ENCODE assay signal across 11 mouse cellular contexts in genomic region chr12:69451110-69451509, GRCm38 (mm10).
A peak's percentile ranks its signal among the peaks of the same experiment; 100 is the strongest.
DNase-seq lines count a peak whose midpoint lies in the region; ATAC-seq and TF ChIP-seq lines count a peak whose summit lies in the region.
"Had no signal": no experiment of that assay in that cellular context is flagged by ENCODE, and none has a peak within 500 bp of the region (broad histone marks: within the 10 kb centered on the region; RNA-seq: fewer than 3 reads in every experiment).

No protein-coding gene starts in this region.

- ATAC-seq in liver, postnatal 0 days = peak; percentile 21; the same call in 1 of the 2 replicates
- no peak for ATAC-seq in liver, embryonic 12.5 days
- ATAC-seq in heart, embryonic 13.5 days (ENCODE audit: extremely low read depth, insufficient number of reproducible peaks, low FRiP score, low TSS enrichment) = no peak
- ATAC-seq in stomach, embryonic 16.5 days (ENCODE audit: insufficient read depth, low FRiP score) = peak; percentile 38
- ATAC-seq in midbrain, embryonic 11.5 days (ENCODE audit: low FRiP score) = no peak
- ATAC-seq: forebrain, postnatal 0 days had no signal

- no peak for DNase-seq in liver, postnatal 0 days
- peak; percentile 75 for DNase-seq in kidney, postnatal 14 days
- DNase-seq in thymus, postnatal 25 days = no peak
- no peak for DNase-seq in neural tube, embryonic 10.5 days (ENCODE audit: extremely low spot score, low spot score)
- DNase-seq in midbrain, embryonic 11.5 days (ENCODE audit: low spot score, missing footprints) = no peak
- DNase-seq: cerebellum, adult 8-10 months; forebrain, postnatal 0 days; spleen, adult 18-20 months had no signal

- H3K4me1 ChIP-seq in liver, postnatal 0 days (ENCODE audit: insufficient read depth) = peaks cover 23% of the 10 kb centered on the region
- H3K4me1 ChIP-seq in liver, embryonic 12.5 days = peaks cover 16% of the 10 kb centered on the region
- H3K4me1 ChIP-seq in heart, embryonic 13.5 days = peaks cover 35% of the 10 kb centered on the region
- H3K4me1 ChIP-seq in stomach, embryonic 16.5 days (ENCODE audit: control insufficient read depth, insufficient read depth, low read length) = peaks cover 29% of the 10 kb centered on the region
- H3K4me1 ChIP-seq in midbrain, embryonic 11.5 days (ENCODE audit: control insufficient read depth, insufficient read depth, low read length) = peaks cover 11% of the 10 kb centered on the region

- H3K4me3 ChIP-seq in liver, postnatal 0 days (ENCODE audit: low read depth, low read length) = no peak overlapping the region
- H3K4me3 ChIP-seq in liver, embryonic 12.5 days = no peak overlapping the region
- H3K4me3 ChIP-seq in heart, embryonic 13.5 days = no peak overlapping the region
- no peak overlapping the region for H3K4me3 ChIP-seq in stomach, embryonic 16.5 days (replicated peaks; ENCODE audit: low read length)
- no peak overlapping the region for H3K4me3 ChIP-seq in midbrain, embryonic 11.5 days (ENCODE audit: low read depth, low read length)

- no peaks in the 10 kb centered on the region for H3K27me3 ChIP-seq in liver, postnatal 0 days (ENCODE audit: insufficient read depth, low read length)
- peaks cover 22% of the 10 kb centered on the region; the same call in 1 of the 2 replicates for H3K27me3 ChIP-seq in liver, embryonic 12.5 days (replicated peaks)
- H3K27me3 ChIP-seq in heart, embryonic 13.5 days (replicated peaks) = no peaks in the 10 kb centered on the region; the same call in 1 of the 2 replicates
- H3K27me3 ChIP-seq in stomach, embryonic 16.5 days (ENCODE audit: control insufficient read depth, insufficient read depth, low read length) = no peaks in the 10 kb centered on the region
- H3K27me3 ChIP-seq in midbrain, embryonic 11.5 days (ENCODE audit: control insufficient read depth, insufficient read depth, low read length) = no peaks in the 10 kb centered on the region

- no peak overlapping the region for H3K27ac ChIP-seq in liver, postnatal 0 days (ENCODE audit: low read depth)
- H3K27ac ChIP-seq in liver, embryonic 12.5 days = no peak overlapping the region
- H3K27ac ChIP-seq in heart, embryonic 13.5 days (replicated peaks) = peak overlapping the region; percentile 30; the same call in 1 of the 2 replicates
- peak overlapping the region; percentile 68 for H3K27ac ChIP-seq in stomach, embryonic 16.5 days (ENCODE audit: low read length)
- H3K27ac ChIP-seq in midbrain, embryonic 11.5 days (ENCODE audit: low read depth, low read length) = no peak overlapping the region

- no peak for TF ChIP-seq CTCF in liver, postnatal 0 days (IDR thresholded peaks at IDR 0.05; ENCODE audit: low read depth)

- H3K9me3 ChIP-seq in liver, postnatal 0 days (ENCODE audit: low read length) = no peaks in the 10 kb centered on the region
- H3K9me3 ChIP-seq in liver, embryonic 12.5 days (replicated peaks) = no peaks in the 10 kb centered on the region
- H3K9me3 ChIP-seq in heart, embryonic 13.5 days = no peaks in the 10 kb centered on the region
- H3K9me3 ChIP-seq in stomach, embryonic 16.5 days (replicated peaks; ENCODE audit: control insufficient read depth, low read length) = no peaks in the 10 kb centered on the region
- H3K9me3 ChIP-seq in midbrain, embryonic 11.5 days (ENCODE audit: control insufficient read depth, low read length) = no peaks in the 10 kb centered on the region

- H3K4me2 ChIP-seq in liver, postnatal 0 days (ENCODE audit: low read depth, low read length) = no peak overlapping the region
- H3K4me2 ChIP-seq in liver, embryonic 12.5 days = no peak overlapping the region
- no peak overlapping the region for H3K4me2 ChIP-seq in heart, embryonic 13.5 days
- H3K4me2 ChIP-seq in stomach, embryonic 16.5 days (ENCODE audit: low read depth, low read length) = 0 out of 2 replicates have a peak overlapping the region, but pooled peaks have one; percentile 10
- no peak overlapping the region for H3K4me2 ChIP-seq in midbrain, embryonic 11.5 days

- TF ChIP-seq EP300 in liver, postnatal 0 days (IDR thresholded peaks at IDR 0.05; ENCODE audit: low read depth) = peak; percentile 40; the same call in 1 of the 2 replicates

- H3K9ac ChIP-seq in liver, postnatal 0 days (replicated peaks) = no peak overlapping the region
- H3K9ac ChIP-seq in liver, embryonic 12.5 days = no peak overlapping the region
- no peak overlapping the region for H3K9ac ChIP-seq in heart, embryonic 13.5 days
- H3K9ac ChIP-seq in stomach, embryonic 16.5 days (ENCODE audit: low read length) = peak overlapping the region; percentile 33; the same call in 1 of the 2 replicates
- H3K9ac ChIP-seq in midbrain, embryonic 11.5 days (ENCODE audit: low read length) = no peak overlapping the region
- H3K9ac ChIP-seq: forebrain, postnatal 0 days had no signal

- H3K36me3 ChIP-seq in liver, postnatal 0 days (replicated peaks; ENCODE audit: insufficient read depth, low read length) = no peaks in the 10 kb centered on the region
- H3K36me3 ChIP-seq in liver, embryonic 12.5 days = no peaks in the 10 kb centered on the region
- no peaks in the 10 kb centered on the region for H3K36me3 ChIP-seq in heart, embryonic 13.5 days
- no peaks in the 10 kb centered on the region for H3K36me3 ChIP-seq in stomach, embryonic 16.5 days (ENCODE audit: control insufficient read depth, insufficient read depth, low read length)
- no peaks in the 10 kb centered on the region for H3K36me3 ChIP-seq in midbrain, embryonic 11.5 days (ENCODE audit: control insufficient read depth, insufficient read depth, low read length)

- 47% methylated on average over 6 of the region's 6 CpGs for WGBS in liver, postnatal 0 days (ENCODE audit: insufficient replicate concordance)
- 50% methylated on average over 6 of the region's 6 CpGs for WGBS in liver, embryonic 12.5 days (ENCODE audit: insufficient replicate concordance)
- 40% methylated on average over 6 of the region's 6 CpGs for WGBS in heart, embryonic 13.5 days
- 24% methylated on average over 6 of the region's 6 CpGs for WGBS in stomach, embryonic 16.5 days
- 75% methylated on average over 6 of the region's 6 CpGs for WGBS in midbrain, embryonic 11.5 days

Comparison
In these comparisons a context has a peak if more than half of its experiments do, and no peak if none do; other contexts are left out.
1. ATAC-seq: peak in liver, postnatal 0 days (single experiment) and stomach, embryonic 16.5 days (single experiment); none in liver, embryonic 12.5 days (single experiment), heart, embryonic 13.5 days (single experiment) and midbrain, embryonic 11.5 days (single experiment).
2. H3K27ac ChIP-seq: peak in heart, embryonic 13.5 days (single experiment) and stomach, embryonic 16.5 days (single experiment); none in liver, postnatal 0 days (single experiment), liver, embryonic 12.5 days (single experiment) and midbrain, embryonic 11.5 days (single experiment).